Comparison of ENCODE assay signal across 8 mouse cellular contexts in the genomic region with DNA sequence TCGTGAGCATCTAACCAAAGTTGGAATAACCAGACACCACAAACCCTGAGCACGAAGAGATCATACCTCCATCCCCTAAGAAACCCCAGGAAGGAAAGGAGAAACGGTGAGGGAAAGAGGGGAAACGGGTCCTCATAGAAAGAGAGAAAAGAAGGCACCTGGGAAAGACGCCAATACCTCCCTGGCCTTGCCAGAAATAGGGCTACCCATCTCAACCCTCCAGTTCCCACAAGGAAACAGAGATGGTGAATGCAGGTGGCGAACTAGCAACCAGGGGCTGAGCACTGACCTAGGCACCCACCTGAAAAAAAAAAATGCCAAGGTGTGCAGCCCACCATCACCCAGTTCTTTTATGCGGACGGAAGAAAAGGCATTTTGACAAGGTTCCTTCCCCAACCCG. TPM values are rescaled to one million over a fixed set of nuclear protein-coding genes. Genes with fewer than 3 reads are reported as not detected.
DNase-seq lines count a peak whose midpoint lies in the region; ATAC-seq lines count a peak whose summit lies in the region.

No protein-coding gene starts in this region.

- H3K27ac ChIP-seq in neural tube, embryonic 11.5 days (ENCODE audit: low read depth, low read length): no peak overlapping the region
- no peak overlapping the region for H3K27ac ChIP-seq in limb, embryonic 13.5 days
- no peak overlapping the region for H3K27ac ChIP-seq in stomach, embryonic 15.5 days

- H3K4me2 ChIP-seq in neural tube, embryonic 11.5 days (ENCODE audit: low read depth): peak overlapping the region; percentile 74
- H3K4me2 ChIP-seq in limb, embryonic 13.5 days (replicated peaks): peak overlapping the region; percentile 89
- peak overlapping the region; percentile 94 for H3K4me2 ChIP-seq in stomach, embryonic 15.5 days

- peak overlapping the region; percentile 90 for H3K4me3 ChIP-seq in neural tube, embryonic 11.5 days (ENCODE audit: low read depth, low read length)
- H3K4me3 ChIP-seq in limb, embryonic 13.5 days: peak overlapping the region; percentile 96
- peak overlapping the region; percentile 86 for H3K4me3 ChIP-seq in stomach, embryonic 15.5 days (replicated peaks)

- peak overlapping the region; percentile 75 for H3K9ac ChIP-seq in neural tube, embryonic 11.5 days (ENCODE audit: low read length)
- peak overlapping the region; percentile 76; the same call in 1 of the 2 replicates for H3K9ac ChIP-seq in limb, embryonic 13.5 days
- H3K9ac ChIP-seq in stomach, embryonic 15.5 days: no peak overlapping the region

- no peaks in the 10 kb centered on the region for H3K9me3 ChIP-seq in neural tube, embryonic 11.5 days (ENCODE audit: control insufficient read depth, low read length)
- no peaks in the 10 kb centered on the region for H3K9me3 ChIP-seq in limb, embryonic 13.5 days
- H3K9me3 ChIP-seq in stomach, embryonic 15.5 days: no peaks in the 10 kb centered on the region

- peak; percentile 81 for DNase-seq in cerebellum, adult 9-10 months
- no peak for DNase-seq in cerebellum, adult 11 months
- DNase-seq in neural tube, embryonic 11.5 days (ENCODE audit: low spot score): no peak
- no peak for DNase-seq in neural tube, embryonic 10.5 days (ENCODE audit: extremely low spot score, low spot score)
- DNase-seq in spleen, adult 18-20 months: no peak
- DNase-seq in spleen, adult 12 weeks (ENCODE audit: low spot score): no peak

- no peaks in the 10 kb centered on the region for H3K36me3 ChIP-seq in neural tube, embryonic 11.5 days (ENCODE audit: control insufficient read depth, insufficient read depth, low read length)
- no peaks in the 10 kb centered on the region for H3K36me3 ChIP-seq in limb, embryonic 13.5 days
- H3K36me3 ChIP-seq in stomach, embryonic 15.5 days: no peaks in the 10 kb centered on the region

- H3K27me3 ChIP-seq in neural tube, embryonic 11.5 days (ENCODE audit: control insufficient read depth, insufficient read depth, low read length): 0 out of 2 replicates have a peak, but pooled peaks cover 2% of the 10 kb centered on the region
- peaks cover 44% of the 10 kb centered on the region for H3K27me3 ChIP-seq in limb, embryonic 13.5 days
- 0 out of 2 replicates have a peak, but pooled peaks cover 8% of the 10 kb centered on the region for H3K27me3 ChIP-seq in stomach, embryonic 15.5 days (replicated peaks)

- 39% methylated on average over 9 of the region's 9 CpGs for WGBS in neural tube, embryonic 11.5 days
- 39% methylated on average over 9 of the region's 9 CpGs for WGBS in limb, embryonic 13.5 days
- 33% methylated on average over 9 of the region's 9 CpGs for WGBS in stomach, embryonic 15.5 days

- ATAC-seq in neural tube, embryonic 11.5 days (ENCODE audit: insufficient read depth, low FRiP score, low TSS enrichment): no peak
- ATAC-seq in limb, embryonic 13.5 days (ENCODE audit: low FRiP score, low read depth): no peak
- no peak for ATAC-seq in stomach, embryonic 15.5 days (ENCODE audit: insufficient read depth, low FRiP score, low read depth)

- H3K4me1 ChIP-seq in neural tube, embryonic 11.5 days (ENCODE audit: control insufficient read depth, insufficient read depth, low read length): no peaks in the 10 kb centered on the region
- H3K4me1 ChIP-seq in limb, embryonic 13.5 days: peaks cover 8% of the 10 kb centered on the region
- H3K4me1 ChIP-seq in stomach, embryonic 15.5 days: peaks cover 11% of the 10 kb centered on the region; the same call in 1 of the 2 replicates

RNA-seq across cellular contexts. Expression of gene Tmem229b, which starts 1.4 kb away (rescaled TPM):
- 10.5 and 11.6 TPM in 2 replicates for polyA plus RNA-seq in neural tube, embryonic 11.5 days (2014; fragmentation: Nextera tagmentation; extraction: Ambion mirVana)
- polyA plus RNA-seq in limb, embryonic 13.5 days (2015; fragmentation: Nextera tagmentation; extraction: Ambion mirVana): 4.8 and 5.3 TPM in 2 replicates
- polyA plus RNA-seq in stomach, embryonic 15.5 days (2015; fragmentation: Nextera tagmentation; extraction: Ambion mirVana): 6.1 and 6.5 TPM in 2 replicates

RNA-seq across cellular contexts. Expression of gene Plekhh1, which starts 22.9 kb away (rescaled TPM):
- polyA plus RNA-seq in neural tube, embryonic 11.5 days (2014; fragmentation: Nextera tagmentation; extraction: Ambion mirVana): 6.2 and 7.4 TPM in 2 replicates
- 1.7 TPM in 2 replicates for polyA plus RNA-seq in limb, embryonic 13.5 days (2015; fragmentation: Nextera tagmentation; extraction: Ambion mirVana)
- 4.9 and 5.5 TPM in 2 replicates for polyA plus RNA-seq in stomach, embryonic 15.5 days (2015; fragmentation: Nextera tagmentation; extraction: Ambion mirVana)
